Mouse (Mus musculus): Measurements from ENCODE around the gene Mien1.

DNA sequence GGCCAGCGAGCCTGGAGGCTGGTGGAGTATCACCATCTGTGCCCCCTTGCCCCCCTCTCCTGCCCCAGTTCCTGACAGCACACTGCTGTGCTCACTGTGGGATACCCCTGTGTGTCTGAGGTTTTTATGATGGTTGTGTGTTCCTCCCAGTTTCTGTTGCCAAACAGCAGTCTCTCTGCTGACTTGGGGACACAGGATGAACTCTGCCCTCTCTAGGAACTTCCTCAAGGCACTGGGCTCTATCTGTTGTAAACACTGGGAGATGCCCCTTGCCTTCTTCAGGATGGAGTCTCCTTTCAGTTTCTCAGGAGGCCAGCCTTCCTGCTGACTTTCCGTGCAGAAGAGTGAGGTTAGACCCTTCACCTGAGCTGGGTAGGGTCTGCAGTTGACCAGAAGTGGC, 24.6 kb downstream of the Mien1 start:
- TF ChIP-seq POLR2A (IDR thresholded peaks at IDR 0.05; ENCODE audit: insufficient read depth, low read depth, low read length) (no peak), CTCF (IDR thresholded peaks at IDR 0.05; ENCODE audit: insufficient read depth, low read depth, low read length) (no peak)

Measured in olfactory bulb, adult 2 months (tissue).